Mouse (Mus musculus): ENCODE measurements around the gene Pbrm1. TPM values are rescaled to one million over a fixed set of nuclear protein-coding genes. Genes with fewer than 3 reads are reported as not detected.
A peak's percentile ranks its signal among the peaks of the same experiment; 100 is the strongest.

Gene Pbrm1
- total and polyA plus RNA-seq, 3 experiments = 7.7 to 52.8 (median 49.6) TPM

GRCm38 (mm10) chr14:31062277-31062676 lies 43.3 kb downstream of the Pbrm1 start:
- Histone ChIP-seq H3K79me2 (replicated peaks; ENCODE audit: control insufficient read depth, insufficient read depth, low read length) (no peaks in the 10 kb centered on the region), H3K4me3 (no peak overlapping the region), H3K36me3 (ENCODE audit: control insufficient read depth, insufficient read depth, low read length) (peaks cover 2% of the 10 kb centered on the region), H3K9ac (ENCODE audit: low read depth, low read length) (no peak overlapping the region), H3K27me3 (ENCODE audit: control insufficient read depth, insufficient read depth, low read length) (no peaks in the 10 kb centered on the region), H3K27ac (no peak overlapping the region), H3K4me1 (ENCODE audit: control insufficient read depth, insufficient read depth, low read length) (no peaks in the 10 kb centered on the region)
- TF ChIP-seq CTCF (IDR thresholded peaks at IDR 0.05) (peak; percentile 70), EP300 (IDR thresholded peaks at IDR 0.05; ENCODE audit: insufficient read depth, low read depth, low read length) (no peak), POLR2A (IDR thresholded peaks at IDR 0.05; ENCODE audit: insufficient read depth, low read depth, low read length) (no peak)
- intact Hi-C loops (cut with DNase I) = loop anchor here (5.0 kb wide), 1 partner anchor 35 kb away; no protein-coding TSS in a partner anchor
- WGBS = 21% methylated on average over 1 of the region's 1 CpGs
- DNase-seq = no peak

- no peak for DNase-seq
- H3K36me3 ChIP-seq (ENCODE audit: control insufficient read depth, insufficient read depth, low read length) = peaks cover 2% of the 10 kb centered on the region
- H3K27ac ChIP-seq = no peak overlapping the region
- no peak overlapping the region for H3K4me3 ChIP-seq
- intact Hi-C loops (cut with DNase I) = no loop called here
- H3K27me3 ChIP-seq (ENCODE audit: control insufficient read depth, insufficient read depth, low read length) = no peaks in the 10 kb centered on the region
- no peaks in the 10 kb centered on the region for H3K4me1 ChIP-seq (ENCODE audit: control insufficient read depth, insufficient read depth, low read length)
- no peaks in the 10 kb centered on the region for H3K79me2 ChIP-seq (replicated peaks; ENCODE audit: control insufficient read depth, insufficient read depth, low read length)
- no peak overlapping the region for H3K9ac ChIP-seq (ENCODE audit: low read depth, low read length)
- TF ChIP-seq POLR2A (IDR thresholded peaks at IDR 0.05; ENCODE audit: insufficient read depth, low read depth, low read length) (no peak), CTCF (IDR thresholded peaks at IDR 0.05) (no peak), EP300 (IDR thresholded peaks at IDR 0.05; ENCODE audit: insufficient read depth, low read depth, low read length) (no peak)
- WGBS = 96% methylated on average over 4 of the region's 4 CpGs
Observed at GRCm38 (mm10) chr14:31069086-31069733, 50.3 kb downstream of the Pbrm1 start.

- 96% methylated on average over 3 of the region's 3 CpGs for WGBS
Observed at GRCm38 (mm10) chr14:31078597-31079208, 59.8 kb downstream of the Pbrm1 start.

GRCm38 (mm10) chr14:31079313-31080028 lies 60.5 kb downstream of the Pbrm1 start:
- Histone ChIP-seq H3K36me3 (ENCODE audit: control insufficient read depth, insufficient read depth, low read length) (no peaks in the 10 kb centered on the region; the same call in none of the 2 replicates), H3K4me3 (no peak overlapping the region), H3K79me2 (replicated peaks; ENCODE audit: control insufficient read depth, insufficient read depth, low read length) (no peaks in the 10 kb centered on the region; the same call in 1 of the 2 replicates), H3K4me1 (ENCODE audit: control insufficient read depth, insufficient read depth, low read length) (no peaks in the 10 kb centered on the region; the same call in 1 of the 2 replicates), H3K9ac (ENCODE audit: low read depth, low read length) (no peak overlapping the region), H3K27me3 (ENCODE audit: control insufficient read depth, insufficient read depth, low read length) (no peaks in the 10 kb centered on the region), H3K27ac (no peak overlapping the region)
- TF ChIP-seq EP300 (IDR thresholded peaks at IDR 0.05; ENCODE audit: insufficient read depth, low read depth, low read length) (no peak), CTCF (IDR thresholded peaks at IDR 0.05) (no peak), POLR2A (IDR thresholded peaks at IDR 0.05; ENCODE audit: insufficient read depth, low read depth, low read length) (no peak)
- DNase-seq = no peak
- intact Hi-C loops (cut with DNase I) = no loop called here
- 89% methylated on average over 3 of the region's 3 CpGs for WGBS

More at GRCm38 (mm10) chr14:31078597-31079208, 59.8 kb downstream of the Pbrm1 start:
- no peak overlapping the region for H3K9ac ChIP-seq (ENCODE audit: low read depth, low read length)
- no peak overlapping the region for H3K27ac ChIP-seq
- no peaks in the 10 kb centered on the region for H3K27me3 ChIP-seq (ENCODE audit: control insufficient read depth, insufficient read depth, low read length)
- intact Hi-C loops (cut with DNase I) = no loop called here
- TF ChIP-seq CTCF (IDR thresholded peaks at IDR 0.05) (no peak), POLR2A (IDR thresholded peaks at IDR 0.05; ENCODE audit: insufficient read depth, low read depth, low read length) (no peak), EP300 (IDR thresholded peaks at IDR 0.05; ENCODE audit: insufficient read depth, low read depth, low read length) (no peak)
- H3K36me3 ChIP-seq (ENCODE audit: control insufficient read depth, insufficient read depth, low read length) = no peaks in the 10 kb centered on the region; the same call in none of the 2 replicates
- no peak overlapping the region for H3K4me3 ChIP-seq
- H3K79me2 ChIP-seq (replicated peaks; ENCODE audit: control insufficient read depth, insufficient read depth, low read length) = no peaks in the 10 kb centered on the region; the same call in 1 of the 2 replicates
- DNase-seq = no peak
- no peaks in the 10 kb centered on the region; the same call in 1 of the 2 replicates for H3K4me1 ChIP-seq (ENCODE audit: control insufficient read depth, insufficient read depth, low read length)

GRCm38 (mm10) chr14:31081147-31081546 lies 62.2 kb downstream of the Pbrm1 start:
- peaks cover 6% of the 10 kb centered on the region for H3K36me3 ChIP-seq (ENCODE audit: control insufficient read depth, insufficient read depth, low read length)
- H3K4me1 ChIP-seq (ENCODE audit: control insufficient read depth, insufficient read depth, low read length) = no peaks in the 10 kb centered on the region; the same call in 1 of the 2 replicates
- TF ChIP-seq EP300 (IDR thresholded peaks at IDR 0.05; ENCODE audit: insufficient read depth, low read depth, low read length) (no peak), POLR2A (IDR thresholded peaks at IDR 0.05; ENCODE audit: insufficient read depth, low read depth, low read length) (no peak), CTCF (IDR thresholded peaks at IDR 0.05) (no peak)
- no peak overlapping the region for H3K4me3 ChIP-seq
- intact Hi-C loops (cut with DNase I) = no loop called here
- no peaks in the 10 kb centered on the region; the same call in 1 of the 2 replicates for H3K79me2 ChIP-seq (replicated peaks; ENCODE audit: control insufficient read depth, insufficient read depth, low read length)
- no peak overlapping the region for H3K9ac ChIP-seq (ENCODE audit: low read depth, low read length)
- no peaks in the 10 kb centered on the region for H3K27me3 ChIP-seq (ENCODE audit: control insufficient read depth, insufficient read depth, low read length)
- no peak for DNase-seq
- no peak overlapping the region for H3K27ac ChIP-seq

Data from heart, adult 2 months (tissue).